Comparison of ENCODE assay signal across 10 mouse cellular contexts in the genomic region with DNA sequence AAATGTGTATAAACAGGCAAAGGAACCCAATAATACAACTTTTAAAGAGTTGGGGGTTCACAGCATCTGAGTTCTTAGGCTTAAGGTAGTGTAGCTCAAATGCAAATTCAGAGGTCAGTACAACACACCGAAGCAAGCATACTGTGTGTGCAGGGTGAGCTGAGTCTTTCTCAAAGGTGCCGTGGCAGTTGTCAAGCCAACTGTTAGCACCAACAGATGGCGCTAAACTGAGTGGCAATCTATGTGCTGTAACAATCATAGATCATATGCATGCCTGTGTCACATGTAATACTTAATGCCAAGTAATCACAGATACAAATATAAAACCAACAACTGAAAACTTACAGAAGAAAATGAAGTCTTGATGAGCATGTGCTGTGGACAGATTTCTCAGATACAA. TPM values are rescaled to one million over a fixed set of nuclear protein-coding genes. Genes with fewer than 3 reads are reported as not detected.
DNase-seq lines count a peak whose midpoint lies in the region; ATAC-seq and TF ChIP-seq lines count a peak whose summit lies in the region.
"Had no signal": no experiment of that assay in that cellular context is flagged by ENCODE, and none has a peak within 500 bp of the region (broad histone marks: within the 10 kb centered on the region; RNA-seq: fewer than 3 reads in every experiment).

No protein-coding gene starts in this region.

- H3K4me2 ChIP-seq in kidney, postnatal 0 days (ENCODE audit: low read length), result no peak overlapping the region
- H3K4me2 ChIP-seq in embryonic facial prominence, embryonic 14.5 days (ENCODE audit: low read depth, low read length), result no peak overlapping the region
- H3K4me2 ChIP-seq: embryonic facial prominence, embryonic 13.5 days; limb, embryonic 15.5 days had no signal

- DNase-seq in kidney, postnatal 0 days (ENCODE audit: low spot score), result no peak
- no peak for DNase-seq in kidney, postnatal 10 days
- peak; percentile 49 for DNase-seq in 416B (ENCODE audit: low read depth)
- peak; percentile 17 for DNase-seq in embryonic facial prominence, embryonic 14.5 days (ENCODE audit: low spot score)
- no peak for DNase-seq in ovary, postnatal 10 days (ENCODE audit: low spot score)
- no peak for DNase-seq in heart, postnatal 4 days

- peak; percentile 62 for TF ChIP-seq CTCF in kidney, postnatal 0 days (IDR thresholded peaks at IDR 0.05; ENCODE audit: low read depth)
- peak; percentile 80 for TF ChIP-seq CTCF in E14TG2a.4 (conservative IDR thresholded peaks at IDR 0.05; ENCODE audit: low read length)

- H3K4me3 ChIP-seq in kidney, postnatal 0 days (replicated peaks; ENCODE audit: low read depth, low read length), result no peak overlapping the region
- no peak overlapping the region for H3K4me3 ChIP-seq in E14TG2a.4 (replicated peaks; ENCODE audit: low read length)
- H3K4me3 ChIP-seq in embryonic facial prominence, embryonic 14.5 days (ENCODE audit: low read depth, low read length), result no peak overlapping the region
- H3K4me3 ChIP-seq: embryonic facial prominence, embryonic 13.5 days; limb, embryonic 15.5 days had no signal

- H3K27me3 ChIP-seq in kidney, postnatal 0 days (ENCODE audit: insufficient read depth, low read length), result no peaks in the 10 kb centered on the region
- H3K27me3 ChIP-seq in E14TG2a.4 (ENCODE audit: insufficient read depth, low read length), result no peaks in the 10 kb centered on the region
- H3K27me3 ChIP-seq in embryonic facial prominence, embryonic 14.5 days (replicated peaks; ENCODE audit: control insufficient read depth, insufficient read depth, low read length), result no peaks in the 10 kb centered on the region
- H3K27me3 ChIP-seq: embryonic facial prominence, embryonic 13.5 days; limb, embryonic 15.5 days had no signal

- no peak for ATAC-seq in kidney, postnatal 0 days (replicated peaks; ENCODE audit: low FRiP score, low read depth)
- ATAC-seq in embryonic facial prominence, embryonic 14.5 days (ENCODE audit: low read depth), result no peak
- ATAC-seq in granulocyte monocyte progenitor cell, adult 5-6 weeks (replicated peaks; ENCODE audit: poor library complexity, severe bottlenecking), result no peak

- no peaks in the 10 kb centered on the region for H3K4me1 ChIP-seq in kidney, postnatal 0 days (replicated peaks; ENCODE audit: insufficient read depth, low read length)
- H3K4me1 ChIP-seq in E14TG2a.4 (replicated peaks; ENCODE audit: low read depth, low read length), result 0 out of 2 replicates have a peak, but pooled peaks cover 4% of the 10 kb centered on the region
- H3K4me1 ChIP-seq in embryonic facial prominence, embryonic 14.5 days (ENCODE audit: control insufficient read depth, insufficient read depth, low read length), result no peaks in the 10 kb centered on the region
- H3K4me1 ChIP-seq: embryonic facial prominence, embryonic 13.5 days; limb, embryonic 15.5 days had no signal

- peaks cover 64% of the 10 kb centered on the region for H3K36me3 ChIP-seq in kidney, postnatal 0 days (ENCODE audit: insufficient read depth, low read length)
- H3K36me3 ChIP-seq in E14TG2a.4 (ENCODE audit: insufficient read depth, low read length), result peaks cover 83% of the 10 kb centered on the region
- peaks cover 74% of the 10 kb centered on the region for H3K36me3 ChIP-seq in embryonic facial prominence, embryonic 14.5 days (ENCODE audit: control insufficient read depth, insufficient read depth, low read length)

- H3K9ac ChIP-seq in kidney, postnatal 0 days (ENCODE audit: low read depth, low read length), result no peak overlapping the region
- no peak overlapping the region for H3K9ac ChIP-seq in embryonic facial prominence, embryonic 14.5 days (ENCODE audit: low read depth, low read length)
- H3K9ac ChIP-seq: embryonic facial prominence, embryonic 13.5 days; limb, embryonic 15.5 days had no signal

- H3K9me3 ChIP-seq in kidney, postnatal 0 days (replicated peaks; ENCODE audit: low read length), result no peaks in the 10 kb centered on the region
- no peaks in the 10 kb centered on the region for H3K9me3 ChIP-seq in E14TG2a.4 (ENCODE audit: low read length)
- H3K9me3 ChIP-seq in embryonic facial prominence, embryonic 14.5 days (ENCODE audit: control insufficient read depth, low read length), result no peaks in the 10 kb centered on the region
- H3K9me3 ChIP-seq: embryonic facial prominence, embryonic 13.5 days; limb, embryonic 15.5 days had no signal

- no peak overlapping the region for H3K27ac ChIP-seq in kidney, postnatal 0 days
- no peak overlapping the region for H3K27ac ChIP-seq in embryonic facial prominence, embryonic 14.5 days (replicated peaks; ENCODE audit: low read depth, low read length)
- H3K27ac ChIP-seq: embryonic facial prominence, embryonic 13.5 days; limb, embryonic 15.5 days had no signal

- WGBS in kidney, postnatal 0 days, result 78% methylated on average over 3 of the region's 3 CpGs
- WGBS in embryonic facial prominence, embryonic 14.5 days, result 80% methylated on average over 3 of the region's 3 CpGs

RNA-seq across cellular contexts. Expression of a gene that starts 48.3 kb away (rescaled TPM):
- 14.8 and 16.5 TPM in 2 replicates for polyA plus RNA-seq in kidney, postnatal 0 days (2015; fragmentation: Nextera tagmentation; extraction: Ambion mirVana)
- 20.6 and 21.6 TPM in 2 replicates for polyA plus RNA-seq in embryonic facial prominence, embryonic 14.5 days (2014; fragmentation: Nextera tagmentation; extraction: Ambion mirVana)
- 29.3 and 58.5 TPM in 2 replicates for total RNA-seq in granulocyte monocyte progenitor cell, adult 5-6 weeks (2014; fragmentation: Nextera tagmentation)
- 49.2 and 60.7 TPM in 2 replicates for total RNA-seq in granulocyte monocyte progenitor cell, adult 5-6 weeks (2017)
- 10 to 100 TPM; 17.6 to 18.8 TPM for total RNA-seq in heart, postnatal 4 days (2021)

Comparison
In these comparisons a context has a peak if more than half of its experiments do, and no peak if none do; other contexts are left out.
1. DNase-seq: peak in 416B (single experiment) and embryonic facial prominence, embryonic 14.5 days (single experiment); none in kidney, postnatal 0 days (single experiment), kidney, postnatal 10 days (single experiment), ovary, postnatal 10 days (single experiment) and heart, postnatal 4 days (single experiment).